Mouse (Mus musculus): ENCODE results near the gene Ndufb5. TPM values are rescaled to one million over a fixed set of nuclear protein-coding genes. Genes with fewer than 3 reads are reported as not detected.

Ndufb5 gene
- total and polyA plus RNA-seq, 3 experiments = 213 to 502 (median 241) TPM

GRCm38 (mm10) chr3:32690901-32691300 is 45.9 kb upstream of the Ndufb5 start:
- H3K79me2 ChIP-seq (ENCODE audit: control insufficient read depth, insufficient read depth, low read length, poor library complexity) = no peaks in the 10 kb centered on the region
- H3K27me3 ChIP-seq (ENCODE audit: control insufficient read depth in 1 of 2, insufficient read depth in 2 of 2, low read length in 2 of 2) = no peaks in the 10 kb centered on the region
- peak overlapping the region; percentile 8; the same call in 1 of the 2 replicates for H3K27ac ChIP-seq (ENCODE audit: control insufficient read depth, low read depth, low read length)
- H3K9me3 ChIP-seq (replicated peaks; ENCODE audit: insufficient read depth, low read length) = no peaks in the 10 kb centered on the region
- H3K9ac ChIP-seq (ENCODE audit: control insufficient read depth, low read depth, low read length, poor library complexity, severe bottlenecking) = no peak overlapping the region
- H3K4me1 ChIP-seq (ENCODE audit: control insufficient read depth in 1 of 2, insufficient read depth in 2 of 2, low read length in 2 of 2) = peaks cover 35 to 41% of the 10 kb centered on the region in 2 experiments
- peak; percentile 58 for DNase-seq (ENCODE audit: low read depth, low spot score)
- no peak overlapping the region for H3K4me3 ChIP-seq (ENCODE audit: control insufficient read depth in 1 of 2, insufficient read depth in 1 of 2, low read depth in 2 of 2, low read length in 2 of 2)
- H3K36me3 ChIP-seq (ENCODE audit: control insufficient read depth in 1 of 2, insufficient read depth in 2 of 2, low read length in 2 of 2) = peaks cover 0 to 45% of the 10 kb centered on the region in 2 experiments; a peak in 2 of 4 replicates
- TF ChIP-seq RCOR1 (IDR thresholded peaks at IDR 0.05; ENCODE audit: low read depth, low read length) (0 out of 2 replicates have a peak, but pooled peaks have one; percentile 16), UBTF (IDR thresholded peaks at IDR 0.05; ENCODE audit: borderline replicate concordance, insufficient read depth, low read depth, low read length) (no peak), TAL1 (IDR thresholded peaks at IDR 0.05; ENCODE audit: low read length) (peak; percentile 67), EP300 (IDR thresholded peaks at IDR 0.05; ENCODE audit: low read depth in 1 of 2, low read length in 2 of 2) (peak; percentile 65 to 78; a peak in 3 of 4 replicates), TCF12 (IDR thresholded peaks at IDR 0.05; ENCODE audit: low read depth, low read length) (peak; percentile 85), GATA1 (IDR thresholded peaks at IDR 0.05; ENCODE audit: low read depth, low read length) (peak; percentile 33; the same call in 1 of the 2 replicates), ZNF384 (IDR thresholded peaks at IDR 0.05; ENCODE audit: low read depth, low read length) (no peak), ETS1 (IDR thresholded peaks at IDR 0.05; ENCODE audit: low read depth, low read length) (peak; percentile 64; the same call in 1 of the 2 replicates), MXI1 (IDR thresholded peaks at IDR 0.05; ENCODE audit: low read depth, low read length) (no peak), BHLHE40 (IDR thresholded peaks at IDR 0.05; ENCODE audit: borderline replicate concordance, low read depth, low read length) (peak; percentile 47; the same call in 1 of the 2 replicates), POLR2A (IDR thresholded peaks at IDR 0.05; ENCODE audit: control insufficient read depth in 1 of 2, insufficient read depth in 1 of 2, low read depth in 1 of 2, low read length in 2 of 2, poor library complexity in 1 of 2) (no peak)

GRCm38 (mm10) chr3:32691841-32692240 is 44.9 kb upstream of the Ndufb5 start:
- H3K4me3 ChIP-seq (ENCODE audit: control insufficient read depth in 1 of 2, insufficient read depth in 1 of 2, low read depth in 2 of 2, low read length in 2 of 2) = no peak overlapping the region
- H3K27ac ChIP-seq (ENCODE audit: control insufficient read depth, low read depth, low read length) = no peak overlapping the region; the same call in 1 of the 2 replicates
- H3K27me3 ChIP-seq (ENCODE audit: control insufficient read depth in 1 of 2, insufficient read depth in 2 of 2, low read length in 2 of 2) = no peaks in the 10 kb centered on the region
- no peaks in the 10 kb centered on the region for H3K9me3 ChIP-seq (replicated peaks; ENCODE audit: insufficient read depth, low read length)
- DNase-seq (ENCODE audit: low read depth, low spot score) = no peak
- H3K4me1 ChIP-seq (ENCODE audit: control insufficient read depth in 1 of 2, insufficient read depth in 2 of 2, low read length in 2 of 2) = peaks cover 33% of the 10 kb centered on the region in 2 experiments
- no peaks in the 10 kb centered on the region for H3K79me2 ChIP-seq (ENCODE audit: control insufficient read depth, insufficient read depth, low read length, poor library complexity)
- peaks cover 0 to 46% of the 10 kb centered on the region in 2 experiments; a peak in 2 of 4 replicates for H3K36me3 ChIP-seq (ENCODE audit: control insufficient read depth in 1 of 2, insufficient read depth in 2 of 2, low read length in 2 of 2)
- 0 out of 2 replicates have a peak, but pooled peaks have one; percentile 22 for TF ChIP-seq MYC (IDR thresholded peaks at IDR 0.05; ENCODE audit: low read depth, low read length)
- TF ChIP-seq NRF1 (IDR thresholded peaks at IDR 0.05; ENCODE audit: insufficient read depth, low read depth, low read length, poor library complexity, severe bottlenecking) = no peak
- 0 out of 4 replicates have a peak, but pooled peaks of 1 of the 2 experiments have one; percentile 23 for TF ChIP-seq USF2 (IDR thresholded peaks at IDR 0.05; ENCODE audit: borderline replicate concordance in 1 of 2, insufficient read depth in 1 of 2, low read depth in 1 of 2, low read length in 2 of 2)
- 0 out of 4 replicates have a peak, but pooled peaks of 1 of the 2 experiments have one; percentile 4 for TF ChIP-seq EP300 (IDR thresholded peaks at IDR 0.05; ENCODE audit: low read depth in 1 of 2, low read length in 2 of 2)
- 0 out of 2 replicates have a peak, but pooled peaks have one; percentile 17 for TF ChIP-seq GATA1 (IDR thresholded peaks at IDR 0.05; ENCODE audit: low read depth, low read length)
- TF ChIP-seq NELFE (IDR thresholded peaks at IDR 0.05; ENCODE audit: low read depth, low read length) = no peak
- TF ChIP-seq USF1 (IDR thresholded peaks at IDR 0.05; ENCODE audit: low read depth, low read length) = peak; percentile 78
- no peak for TF ChIP-seq CHD1 (IDR thresholded peaks at IDR 0.05; ENCODE audit: low read depth, low read length)
- no peak overlapping the region for H3K9ac ChIP-seq (ENCODE audit: control insufficient read depth, low read depth, low read length, poor library complexity, severe bottlenecking)

Measured in MEL (cell line).